Mouse (Mus musculus) lung, postnatal 0 days (tissue): ENCODE data around the gene Cdiptos. TPM values are rescaled to one million over a fixed set of nuclear protein-coding genes. Genes with fewer than 3 reads are reported as not detected.
A peak's percentile ranks its signal among the peaks of the same experiment; 100 is the strongest.

Experiments used
- ATAC-seq: fragments of 200-750 bp; cut with Nextera tagmentation; 2 replicates; pipeline ENCODE4 v1.8.0; 2017; ENCODE audit warnings: moderate library complexity
- DNase-seq: peaks from one replicate; pipeline ENCODE4 v3.0.0-alpha.2; 2016; ENCODE audit warnings: low spot score
- H3K27ac ChIP-seq: fragments of 300-500 bp; sonication (generic); 2 replicates; pipeline ENCODE4 v1.5.1; 2014; ENCODE audit warnings: antibody characterized with exemption, mild to moderate bottlenecking, low read length, mixed read lengths
- H3K27me3 ChIP-seq: fragments of 300-500 bp; sonication (generic); replicated peaks from 2 replicates; pipeline ENCODE4 v1.6.1; 2014; ENCODE audit warnings: low read length, mixed read lengths; ENCODE audit not compliant: insufficient read depth
- H3K36me3 ChIP-seq: fragments of 300-500 bp; sonication (generic); 2 replicates; pipeline ENCODE4 v1.6.1; 2014; ENCODE audit warnings: low read length, mixed read lengths; ENCODE audit not compliant: insufficient read depth
- H3K4me1 ChIP-seq: fragments of 300-500 bp; sonication (generic); 2 replicates; pipeline ENCODE4 v1.6.1; 2014; ENCODE audit warnings: antibody characterized with exemption, low read depth, low read length, mixed read lengths; ENCODE audit not compliant: insufficient read depth
- H3K4me2 ChIP-seq: fragments of 300-500 bp; sonication (generic); replicated peaks from 2 replicates; pipeline ENCODE4 v1.6.1; 2014; ENCODE audit warnings: low read depth, mild to moderate bottlenecking, low read length, moderate library complexity, mixed read lengths
- H3K4me3 ChIP-seq: fragments of 300-500 bp; sonication (generic); 2 replicates; pipeline ENCODE4 v1.5.1; 2014; ENCODE audit warnings: low read depth, low read length
- H3K9ac ChIP-seq: fragments of 300-500 bp; sonication (generic); replicated peaks from 2 replicates; pipeline ENCODE4 v1.6.1; 2014; ENCODE audit warnings: low read depth, mild to moderate bottlenecking
- H3K9me3 ChIP-seq: fragments of 300-500 bp; sonication (generic); 2 replicates; pipeline ENCODE4 v1.6.1; 2016; ENCODE audit warnings: low read length, mixed read lengths
- CTCF ChIP-seq: IDR thresholded peaks from 2 replicates; pipeline ENCODE4 v1.5.1; 2016; ENCODE audit warnings: antibody characterized with exemption, mild to moderate bottlenecking
- EP300 ChIP-seq: IDR thresholded peaks from 2 replicates; pipeline ENCODE4 v1.6.1; 2016; ENCODE audit warnings: antibody characterized with exemption, mild to moderate bottlenecking, control low read depth
- WGBS: fragments of 180-500 bp; shearing (Covaris S2); extraction: QIAGEN DNeasy Blood & Tissue Kit; methylation state at CpG from one replicate; pipeline ENCODE4 v1.1.7; 2014; 5-methylcytosine and 5-hydroxymethylcytosine counted together
- polyA plus RNA-seq: library from polyadenylated mRNA; unstranded; fragments of >200 nt; fragmentation: Nextera tagmentation; extraction: Ambion mirVana; gene quantifications from 2 replicates; pipeline ENCODE4 v1.2.1, GENCODE M21; 2015

Cdiptos gene
- polyA plus RNA-seq, 1 experiment from 2014 or later: 3.3 TPM

DNA sequence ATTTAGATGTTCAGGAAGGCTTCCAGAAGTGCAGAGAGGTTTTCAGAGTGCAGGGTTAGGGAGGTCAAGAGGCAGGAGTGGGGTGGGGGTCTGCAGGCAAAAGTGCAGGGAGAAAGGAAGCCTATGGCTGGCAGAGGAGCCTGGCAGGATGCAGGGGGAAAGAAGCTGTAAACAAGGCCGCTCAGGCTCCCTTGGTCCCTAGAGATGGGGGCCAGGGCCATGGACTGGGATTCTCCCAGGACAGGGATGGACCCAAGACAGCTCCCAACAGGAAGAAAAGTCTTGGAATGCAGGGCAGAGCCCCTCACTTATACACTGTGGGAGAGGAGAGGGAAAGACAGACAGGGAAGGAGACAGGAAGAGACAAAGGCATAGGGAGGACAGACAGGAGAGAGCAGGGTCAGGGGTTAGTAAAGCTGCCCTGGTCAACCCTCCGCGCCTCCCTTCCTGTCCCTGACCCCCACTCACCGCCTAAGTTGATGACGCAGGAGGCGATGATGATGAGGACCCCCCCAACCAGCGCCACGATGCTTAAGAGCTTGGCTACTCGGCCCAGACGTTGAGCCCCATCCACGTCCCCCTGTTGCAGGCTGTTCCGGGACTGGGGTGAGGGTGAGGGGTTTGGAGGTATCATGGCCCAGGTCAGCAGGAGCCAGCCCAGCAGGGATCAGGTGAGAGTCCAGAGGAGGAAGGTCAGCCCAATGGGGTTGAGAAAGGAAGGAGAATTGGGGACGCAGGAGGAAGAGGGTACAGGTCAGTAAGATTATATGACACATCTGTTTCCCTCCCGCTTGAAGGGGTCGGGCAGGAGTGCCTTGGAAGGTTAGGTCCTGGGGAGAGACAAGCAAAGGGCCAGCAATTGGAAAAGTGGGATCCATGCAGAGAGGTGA lies 42.8 kb upstream of the Cdiptos start:
- Histone ChIP-seq H3K9ac (no peak overlapping the region), H3K36me3 (no peaks in the 10 kb centered on the region; the same call in 1 of the 2 replicates), H3K27ac (peak overlapping the region; percentile 3; the same call in 1 of the 2 replicates), H3K4me2 (no peak overlapping the region), H3K9me3 (no peaks in the 10 kb centered on the region), H3K27me3 (no peaks in the 10 kb centered on the region), H3K4me3 (no peak overlapping the region), H3K4me1 (peaks cover 13% of the 10 kb centered on the region; the same call in 1 of the 2 replicates)
- WGBS: 72% methylated on average over 15 of the region's 15 CpGs
- ATAC-seq (no peak), DNase-seq (no peak)
- no peak for TF ChIP-seq EP300
- no peak for TF ChIP-seq CTCF

DNA sequence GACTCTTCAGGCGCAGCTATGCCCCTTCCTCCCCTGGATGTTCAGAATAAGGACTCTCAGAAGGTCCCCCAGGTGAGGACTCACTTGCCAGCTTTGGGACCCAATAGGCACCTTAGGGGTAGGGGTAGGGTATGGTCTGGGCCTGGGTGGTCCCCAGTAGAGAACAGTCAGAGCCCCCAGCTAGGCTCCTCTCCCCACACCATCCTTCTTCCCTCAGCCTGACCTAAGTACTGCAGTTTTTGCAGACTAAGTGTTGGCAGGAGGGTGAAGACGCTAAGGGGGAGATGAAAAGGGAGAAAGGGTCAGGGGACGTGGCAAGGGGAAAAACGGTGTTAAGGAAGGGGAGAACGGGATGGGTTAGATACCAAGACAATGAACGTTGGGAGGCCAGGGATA lies 42.0 kb upstream of the Cdiptos start:
- TF ChIP-seq EP300: no peak
- DNase-seq (no peak), ATAC-seq (no peak)
- Histone ChIP-seq H3K36me3 (no peaks in the 10 kb centered on the region; the same call in 1 of the 2 replicates), H3K4me3 (no peak overlapping the region), H3K4me1 (peaks cover 9% of the 10 kb centered on the region; the same call in 1 of the 2 replicates), H3K4me2 (no peak overlapping the region), H3K9me3 (no peaks in the 10 kb centered on the region), H3K27me3 (no peaks in the 10 kb centered on the region), H3K9ac (no peak overlapping the region), H3K27ac (peak overlapping the region; percentile 3; the same call in 1 of the 2 replicates)
- WGBS: 31% methylated on average over 6 of the region's 6 CpGs

- ATAC-seq (peak; percentile 85), DNase-seq (peak; percentile 100)
- Histone ChIP-seq H3K4me3 (peak within 1 kb of the TSS; percentile 62), H3K4me2 (peak within 1 kb of the TSS; percentile 88), H3K4me1 (peaks cover 9% of the 10 kb centered on the region; the same call in 1 of the 2 replicates), H3K27ac (peak within 1 kb of the TSS; percentile 92), H3K9ac (peak within 1 kb of the TSS; percentile 62), H3K9me3 (no peaks in the 10 kb centered on the region), H3K36me3 (no peaks in the 10 kb centered on the region), H3K27me3 (no peaks in the 10 kb centered on the region)
- WGBS: 1% methylated on average over 39 of the region's 39 CpGs
- TF ChIP-seq EP300 (no peak), CTCF (peak; percentile 82)
Measured at GRCm38 (mm10) chr7:127016971-127017949, 41.4 kb upstream of the Cdiptos start, which contains the start of gene Pagr1a. Pagr1a (minus strand) TSS chr7:127017352.

DNA sequence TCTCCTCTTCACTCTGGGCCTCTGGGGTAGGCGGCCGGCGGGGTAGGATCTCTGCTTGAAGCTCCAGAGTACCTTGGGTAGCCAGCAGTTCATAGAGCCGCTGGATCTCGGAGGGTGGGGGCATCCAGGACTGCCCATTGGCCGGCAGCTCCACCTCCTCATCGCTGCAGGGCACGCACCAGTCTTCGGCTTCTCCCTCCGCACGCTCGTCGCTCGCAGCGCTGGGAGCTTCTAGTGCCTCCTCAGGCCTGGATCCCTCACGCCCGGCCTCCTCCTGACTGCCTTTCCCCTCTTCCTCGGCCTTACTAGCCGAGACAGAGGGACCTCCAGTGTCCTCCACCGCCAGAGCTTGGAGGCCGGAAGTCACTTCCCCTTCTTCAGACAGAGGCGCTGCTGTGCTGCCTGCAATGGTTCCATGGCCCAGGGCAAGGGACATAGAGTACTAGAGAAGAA lies 40.6 kb upstream of the Cdiptos start:
- peak overlapping the region; percentile 88 for H3K4me2 ChIP-seq
- peak; percentile 49 for ATAC-seq
- TF ChIP-seq CTCF: no peak
- no peak for TF ChIP-seq EP300
- H3K9ac ChIP-seq: peak overlapping the region; percentile 62
- H3K9me3 ChIP-seq: no peaks in the 10 kb centered on the region
- peak overlapping the region; percentile 62 for H3K4me3 ChIP-seq
- peak; percentile 72 for DNase-seq
- peak overlapping the region; percentile 92 for H3K27ac ChIP-seq
- no peaks in the 10 kb centered on the region for H3K36me3 ChIP-seq
- no peaks in the 10 kb centered on the region for H3K27me3 ChIP-seq
- WGBS: under 1% methylated on average over 21 of the region's 22 CpGs
- peaks cover 7% of the 10 kb centered on the region; the same call in 1 of the 2 replicates for H3K4me1 ChIP-seq

- ATAC-seq: no peak
- Histone ChIP-seq H3K36me3 (no peaks in the 10 kb centered on the region), H3K27ac (peak within 1 kb of the TSS; percentile 92), H3K4me3 (peak within 1 kb of the TSS; percentile 62), H3K9me3 (no peaks in the 10 kb centered on the region), H3K9ac (peak within 1 kb of the TSS; percentile 62), H3K4me1 (peaks cover 5% of the 10 kb centered on the region; the same call in 1 of the 2 replicates), H3K27me3 (no peaks in the 10 kb centered on the region), H3K4me2 (peak within 1 kb of the TSS; percentile 88)
- TF ChIP-seq CTCF: no peak
- TF ChIP-seq EP300: no peak
- no peak for DNase-seq
Measured at GRCm38 (mm10) chr7:127016481-127016485, 40.4 kb upstream of the Cdiptos start, which contains the start of gene Pagr1b. Pagr1b (minus strand) TSS chr7:127016484.

GRCm38 (mm10) chr7:127016081-127016480 lies 40.2 kb upstream of the Cdiptos start:
- Histone ChIP-seq H3K27ac (peak overlapping the region; percentile 92), H3K4me2 (peak overlapping the region; percentile 88), H3K27me3 (no peaks in the 10 kb centered on the region), H3K9ac (peak overlapping the region; percentile 62), H3K36me3 (no peaks in the 10 kb centered on the region), H3K4me1 (peaks cover 4% of the 10 kb centered on the region; the same call in 1 of the 2 replicates), H3K4me3 (peak overlapping the region; percentile 62), H3K9me3 (no peaks in the 10 kb centered on the region)
- ATAC-seq (peak; percentile 8; the same call in 1 of the 2 replicates), DNase-seq (peak; percentile 65)
- TF ChIP-seq CTCF: no peak
- TF ChIP-seq EP300: no peak
- WGBS: 4% methylated on average over 10 of the region's 10 CpGs
